Mouse (Mus musculus) limb, embryonic 10.5 days (tissue): ENCODE measurements at regions not wholly inside any gene's neighbourhood (a gene's known extent, or its start where the extent isn't known, plus 50 kb on each side); places are given as distances from the start of the nearest gene placed in this dataset.
A peak's percentile ranks its signal among the peaks of the same experiment; 100 is the strongest.

ENCODE experiments used
- DNase-seq: peaks from one replicate; pipeline ENCODE4 v3.0.0-alpha.2; 2017; ENCODE audit warnings: low spot score
- H3K27ac ChIP-seq: fragments of 300-500 bp; sonication (generic); 2 replicates; pipeline ENCODE4 v1.5.1; 2016; ENCODE audit warnings: mild to moderate bottlenecking
- H3K27me3 ChIP-seq: fragments of 300-500 bp; sonication (generic); 2 replicates; pipeline ENCODE4 v1.6.1; 2016; ENCODE audit warnings: low read depth, mild to moderate bottlenecking; ENCODE audit not compliant: poor library complexity, severe bottlenecking
- H3K36me3 ChIP-seq: fragments of 300-500 bp; sonication (generic); 2 replicates; pipeline ENCODE4 v1.6.1; 2016; ENCODE audit warnings: mild to moderate bottlenecking, moderate library complexity
- H3K4me1 ChIP-seq: fragments of 300-500 bp; sonication (generic); 2 replicates; pipeline ENCODE4 v1.6.1; 2016
- H3K4me3 ChIP-seq: fragments of 300-500 bp; sonication (generic); 2 replicates; pipeline ENCODE4 v1.5.1; 2016; ENCODE audit warnings: mild to moderate bottlenecking, moderate library complexity
- H3K9me3 ChIP-seq: fragments of 300-500 bp; sonication (generic); replicated peaks from 2 replicates; pipeline ENCODE4 v1.6.1; 2016; ENCODE audit warnings: mild to moderate bottlenecking
- WGBS: fragments of 180-500 bp; shearing (Covaris S2); methylation state at CpG from one replicate; pipeline ENCODE4 v1.1.7; 2016; 5-methylcytosine and 5-hydroxymethylcytosine counted together

GRCm38 (mm10) chr6:94772391-94772790 is 72.4 kb upstream of the Lrig1 start:
- DNase-seq, result no peak
- no peak overlapping the region for H3K4me3 ChIP-seq
- peaks cover 42% of the 10 kb centered on the region for H3K4me1 ChIP-seq
- H3K36me3 ChIP-seq, result no peaks in the 10 kb centered on the region
- WGBS, result 34% methylated on average over 7 of the region's 7 CpGs
- H3K9me3 ChIP-seq, result no peaks in the 10 kb centered on the region
- H3K27ac ChIP-seq, result peak overlapping the region; percentile 90
- peaks cover 10% of the 10 kb centered on the region; the same call in 1 of the 2 replicates for H3K27me3 ChIP-seq

DNA sequence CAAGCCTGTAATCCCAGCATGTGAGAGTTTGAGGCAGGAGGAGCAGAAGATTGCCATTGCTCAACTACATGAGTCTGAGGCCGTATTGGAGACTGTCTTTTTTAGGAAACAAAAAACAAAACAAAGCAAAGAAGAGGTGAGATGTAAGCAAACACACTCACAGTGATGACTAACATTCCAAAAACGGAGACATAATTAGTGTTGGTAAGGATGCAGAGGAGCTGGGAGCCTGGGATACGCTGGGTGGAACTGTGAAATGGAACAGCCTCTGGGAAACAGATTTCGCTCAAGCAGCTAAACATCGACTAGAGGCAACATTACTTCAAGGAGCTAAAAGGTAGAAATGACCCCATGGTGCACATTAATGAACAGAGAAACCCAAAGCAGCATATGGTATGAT is 68.3 kb upstream of the Lrig1 start:
- no peak overlapping the region for H3K27ac ChIP-seq
- no peaks in the 10 kb centered on the region for H3K36me3 ChIP-seq
- H3K27me3 ChIP-seq, result peaks cover 13% of the 10 kb centered on the region; the same call in 1 of the 2 replicates
- peaks cover 15% of the 10 kb centered on the region for H3K4me1 ChIP-seq
- 87% methylated on average over 5 of the region's 5 CpGs for WGBS
- DNase-seq, result no peak
- no peak overlapping the region for H3K4me3 ChIP-seq
- H3K9me3 ChIP-seq, result no peaks in the 10 kb centered on the region

DNA sequence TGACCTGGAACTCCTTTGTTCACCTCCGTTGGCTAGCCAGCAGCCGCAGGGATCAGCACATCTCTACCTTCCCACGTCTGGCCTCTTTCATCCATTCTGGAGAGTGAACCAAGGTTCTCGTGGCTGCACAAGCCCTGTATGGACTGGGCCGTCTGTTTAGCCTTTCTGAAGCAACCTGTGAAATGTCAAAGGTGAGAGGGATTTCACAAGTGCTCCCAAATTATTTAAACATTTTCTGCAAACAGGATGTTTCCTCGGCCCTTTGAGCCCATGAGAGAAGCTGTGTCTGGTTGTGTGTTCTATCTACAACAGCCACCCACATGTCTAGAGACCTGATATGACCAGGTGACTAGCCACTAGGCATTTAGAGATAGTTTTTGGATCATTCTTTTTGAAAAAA is 65.8 kb upstream of the Lrig1 start:
- H3K4me3 ChIP-seq, result no peak overlapping the region
- no peaks in the 10 kb centered on the region for H3K9me3 ChIP-seq
- H3K27me3 ChIP-seq, result peaks cover 7% of the 10 kb centered on the region; the same call in 1 of the 2 replicates
- no peak for DNase-seq
- no peaks in the 10 kb centered on the region for H3K36me3 ChIP-seq
- WGBS, result 77% methylated on average over 6 of the region's 6 CpGs
- H3K4me1 ChIP-seq, result peaks cover 8% of the 10 kb centered on the region
- no peak overlapping the region for H3K27ac ChIP-seq

DNA sequence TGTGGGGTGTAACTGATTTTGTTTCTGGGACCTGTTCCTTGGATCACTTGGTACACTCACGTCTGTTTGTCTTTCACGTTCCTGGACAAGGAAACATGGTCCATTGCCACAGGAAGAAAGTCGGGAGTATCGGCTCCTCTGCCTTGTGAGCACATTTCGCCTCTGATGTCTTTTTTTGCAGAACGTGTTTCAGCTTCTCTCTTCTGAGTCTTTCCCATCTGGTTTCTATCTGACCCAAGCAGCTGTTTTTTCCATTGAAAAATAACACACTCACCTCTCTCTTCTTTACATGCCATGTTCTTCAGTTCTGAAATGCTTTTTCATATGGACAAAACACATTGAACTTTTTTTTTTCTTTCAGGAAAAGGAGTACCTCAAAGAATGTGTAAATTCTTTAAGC is 61.4 kb upstream of the Lrig1 start:
- WGBS, result 61% methylated on average over 6 of the region's 6 CpGs
- Histone ChIP-seq H3K27ac (peak overlapping the region; percentile 78; the same call in 1 of the 2 replicates), H3K4me1 (peaks cover 16% of the 10 kb centered on the region), H3K9me3 (no peaks in the 10 kb centered on the region), H3K27me3 (peaks cover 14% of the 10 kb centered on the region; the same call in 1 of the 2 replicates), H3K36me3 (no peaks in the 10 kb centered on the region), H3K4me3 (no peak overlapping the region)
- no peak for DNase-seq

DNA sequence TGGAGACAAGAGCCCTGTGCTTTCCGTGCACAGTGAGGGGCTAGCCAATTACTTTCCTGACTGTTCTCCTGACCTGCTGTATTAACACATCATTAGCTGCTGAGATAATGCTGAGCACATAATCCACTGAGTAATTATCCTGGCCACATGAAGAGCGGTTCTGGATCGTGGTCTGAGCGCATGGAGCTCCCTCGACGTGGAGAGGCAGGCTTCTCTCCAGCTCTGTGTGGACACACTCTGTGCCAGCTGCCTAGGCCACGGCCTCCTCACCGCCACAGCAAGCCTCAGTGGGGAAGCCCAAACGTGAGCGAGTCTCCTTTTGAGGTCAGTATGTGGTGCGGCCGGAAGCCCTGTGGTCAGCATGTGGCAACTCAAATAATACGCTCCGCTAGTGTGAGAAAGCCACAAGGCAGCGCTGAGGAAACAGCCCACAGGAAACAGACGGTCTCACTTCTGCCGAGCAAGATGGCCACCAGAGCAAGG is 60.7 kb upstream of the Lrig1 start:
- Histone ChIP-seq H3K9me3 (no peaks in the 10 kb centered on the region), H3K4me1 (peaks cover 16% of the 10 kb centered on the region), H3K27me3 (peaks cover 14% of the 10 kb centered on the region; the same call in 1 of the 2 replicates), H3K36me3 (no peaks in the 10 kb centered on the region), H3K4me3 (no peak overlapping the region), H3K27ac (peak overlapping the region; percentile 78)
- 77% methylated on average over 17 of the region's 17 CpGs for WGBS
- DNase-seq, result no peak

DNA sequence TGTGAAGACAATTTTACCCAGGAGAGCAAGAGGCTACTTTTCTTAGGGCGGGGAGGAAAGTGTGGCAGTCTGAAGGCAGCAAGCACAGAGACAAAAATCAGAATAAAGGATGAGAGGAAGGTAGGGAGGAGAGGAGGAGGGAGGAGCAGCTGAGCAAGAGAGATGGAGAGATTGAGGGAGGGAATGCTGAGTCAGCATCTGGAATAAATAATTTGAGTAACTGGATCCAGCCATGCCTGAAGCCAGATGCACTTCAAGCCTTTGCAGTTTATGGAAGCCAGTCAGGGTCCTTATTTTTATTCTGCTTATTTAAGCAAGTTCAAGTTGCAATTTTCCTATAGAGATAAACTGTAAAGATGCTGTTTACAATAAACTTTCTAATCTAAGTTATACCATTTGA is 59.7 kb upstream of the Lrig1 start:
- no peaks in the 10 kb centered on the region for H3K36me3 ChIP-seq
- no peak for DNase-seq
- H3K4me3 ChIP-seq, result no peak overlapping the region
- peaks cover 24% of the 10 kb centered on the region for H3K4me1 ChIP-seq
- WGBS, result 93% methylated on average over 1 of the region's 1 CpGs
- no peaks in the 10 kb centered on the region for H3K9me3 ChIP-seq
- no peak overlapping the region for H3K27ac ChIP-seq
- H3K27me3 ChIP-seq, result peaks cover 14% of the 10 kb centered on the region; the same call in 1 of the 2 replicates

- 87% methylated on average over 4 of the region's 4 CpGs for WGBS
- no peaks in the 10 kb centered on the region for H3K36me3 ChIP-seq
These were observed 56.0 kb upstream of the Lrig1 start for GRCm38 (mm10) chr6:94756006-94756405.

DNA sequence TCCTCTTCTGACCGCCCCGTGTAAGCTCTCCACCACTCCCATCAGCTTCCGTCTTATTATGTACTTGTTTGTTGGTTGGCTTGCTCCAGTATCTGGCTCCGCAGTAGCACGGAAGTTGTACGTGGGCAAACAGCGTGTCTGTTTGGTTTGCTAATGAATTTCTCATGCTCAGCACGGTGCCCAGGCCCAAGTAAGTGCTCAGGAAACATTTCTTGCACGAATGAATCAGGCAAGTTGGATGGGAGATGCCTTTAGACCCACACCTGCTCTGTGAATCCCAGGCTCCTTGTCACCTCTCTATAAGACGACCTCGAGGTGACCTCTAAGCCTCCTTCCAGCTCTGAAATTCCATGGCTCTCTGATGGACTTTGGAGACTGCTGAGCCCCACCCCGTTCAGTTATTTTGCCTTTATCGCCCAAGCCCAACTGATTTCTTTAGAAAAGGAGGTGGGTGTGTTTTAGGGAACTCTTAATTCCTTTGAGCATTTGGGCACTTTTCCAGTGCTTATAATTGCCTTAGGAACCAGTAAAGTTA is 55.4 kb upstream of the Lrig1 start:
- WGBS, result 73% methylated on average over 13 of the region's 13 CpGs
- H3K9me3 ChIP-seq, result no peaks in the 10 kb centered on the region
- H3K4me1 ChIP-seq, result peaks cover 12% of the 10 kb centered on the region
- no peak overlapping the region; the same call in 1 of the 2 replicates for H3K27ac ChIP-seq
- 0 out of 2 replicates have a peak, but pooled peaks cover 7% of the 10 kb centered on the region for H3K27me3 ChIP-seq
- no peaks in the 10 kb centered on the region for H3K36me3 ChIP-seq
- no peak overlapping the region for H3K4me3 ChIP-seq
- no peak for DNase-seq

More at GRCm38 (mm10) chr6:94756006-94756405, 56.0 kb upstream of the Lrig1 start:
- Histone ChIP-seq H3K9me3 (no peaks in the 10 kb centered on the region), H3K4me3 (no peak overlapping the region), H3K27ac (no peak overlapping the region), H3K27me3 (0 out of 2 replicates have a peak, but pooled peaks cover 7% of the 10 kb centered on the region), H3K4me1 (peaks cover 18% of the 10 kb centered on the region)
- no peak for DNase-seq

GRCm38 (mm10) chr6:94754522-94754921 is 54.6 kb upstream of the Lrig1 start:
- 86% methylated on average over 3 of the region's 3 CpGs for WGBS
- Histone ChIP-seq H3K4me3 (no peak overlapping the region), H3K9me3 (no peaks in the 10 kb centered on the region), H3K27ac (no peak overlapping the region), H3K4me1 (peaks cover 8% of the 10 kb centered on the region), H3K27me3 (peaks cover 11% of the 10 kb centered on the region; the same call in 1 of the 2 replicates), H3K36me3 (no peaks in the 10 kb centered on the region)
- DNase-seq, result no peak

DNA sequence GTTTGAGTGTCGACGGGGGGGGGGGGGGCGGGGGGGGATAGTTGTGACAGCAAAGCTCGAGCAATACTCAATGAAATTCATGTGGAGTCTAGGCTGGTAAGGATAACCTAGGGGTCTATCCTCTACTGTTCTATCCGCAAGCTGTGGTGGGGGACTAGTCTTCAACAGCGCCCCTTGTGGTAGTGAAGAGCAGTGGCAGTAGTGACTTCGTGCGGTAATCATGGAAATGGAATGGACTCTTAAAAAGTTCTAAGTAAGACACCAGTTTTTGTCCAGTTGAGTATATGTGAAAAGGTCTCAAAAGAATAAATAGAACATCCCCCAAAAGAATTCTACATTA is 51.1 kb upstream of the Lrig1 start:
- WGBS, result 32% methylated on average over 8 of the region's 8 CpGs
- Histone ChIP-seq H3K9me3 (no peaks in the 10 kb centered on the region), H3K4me1 (peaks cover 10% of the 10 kb centered on the region), H3K27me3 (peaks cover 14% of the 10 kb centered on the region), H3K4me3 (no peak overlapping the region), H3K36me3 (no peaks in the 10 kb centered on the region), H3K27ac (no peak overlapping the region)
- DNase-seq, result no peak

GRCm38 (mm10) chr6:94750228-94751100 is 50.5 kb upstream of the Lrig1 start:
- no peak overlapping the region for H3K4me3 ChIP-seq
- H3K27me3 ChIP-seq, result peaks cover 14% of the 10 kb centered on the region
- no peaks in the 10 kb centered on the region for H3K36me3 ChIP-seq
- no peak overlapping the region for H3K27ac ChIP-seq
- peaks cover 8% of the 10 kb centered on the region for H3K4me1 ChIP-seq
- H3K9me3 ChIP-seq, result no peaks in the 10 kb centered on the region
- no peak for DNase-seq
- 27% methylated on average over 13 of the region's 13 CpGs for WGBS
